Mouse (Mus musculus): ENCODE results near the gene Odf4. TPM values are rescaled to one million over a fixed set of nuclear protein-coding genes. Genes with fewer than 3 reads are reported as not detected.
A peak's percentile ranks its signal among the peaks of the same experiment; 100 is the strongest.
"Not testable (repeated sequence)": the region's sequence is repeated elsewhere in the genome, so short reads cannot be mapped to it uniquely, and the experiment has no call there.

Odf4 gene
- total RNA-seq, 2 experiments from 2014 or later: not detected

DNA sequence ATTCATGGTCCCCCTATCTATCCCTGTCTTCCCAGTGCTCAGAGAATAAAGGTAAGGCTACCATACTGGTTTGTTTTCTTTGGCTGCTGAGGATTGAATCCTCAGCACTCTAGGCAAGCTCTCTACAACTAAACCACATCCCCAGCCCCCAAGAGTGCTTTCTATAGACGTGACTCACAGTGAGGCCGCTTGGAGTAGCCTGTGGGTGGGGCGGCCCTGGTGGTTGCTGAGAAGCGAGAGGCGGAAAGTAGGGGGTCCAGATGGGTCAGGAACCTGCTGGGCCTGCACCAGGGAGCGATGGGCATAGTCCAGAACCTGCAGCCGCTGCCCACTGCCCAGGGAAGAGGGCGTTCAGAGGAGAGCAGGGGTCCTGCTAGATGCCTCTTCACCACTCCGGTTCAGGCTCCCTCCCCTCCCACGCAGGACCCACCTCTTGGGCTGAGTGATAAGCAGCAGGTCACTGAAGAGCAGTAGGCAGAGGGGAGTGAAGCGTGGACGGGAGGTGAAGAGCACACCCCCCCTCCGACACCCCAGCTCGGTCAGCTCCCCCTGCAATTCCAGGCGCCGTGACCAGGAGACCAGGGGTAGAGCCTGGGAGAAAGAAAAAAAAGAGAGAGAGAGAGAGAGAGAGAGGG lies 20.0 kb upstream of the Odf4 start:
- DNase-seq: no peak

GRCm38 (mm10) chr11:68946001-68946400 lies 19.1 kb upstream of the Odf4 start:
- no peak for DNase-seq

DNA sequence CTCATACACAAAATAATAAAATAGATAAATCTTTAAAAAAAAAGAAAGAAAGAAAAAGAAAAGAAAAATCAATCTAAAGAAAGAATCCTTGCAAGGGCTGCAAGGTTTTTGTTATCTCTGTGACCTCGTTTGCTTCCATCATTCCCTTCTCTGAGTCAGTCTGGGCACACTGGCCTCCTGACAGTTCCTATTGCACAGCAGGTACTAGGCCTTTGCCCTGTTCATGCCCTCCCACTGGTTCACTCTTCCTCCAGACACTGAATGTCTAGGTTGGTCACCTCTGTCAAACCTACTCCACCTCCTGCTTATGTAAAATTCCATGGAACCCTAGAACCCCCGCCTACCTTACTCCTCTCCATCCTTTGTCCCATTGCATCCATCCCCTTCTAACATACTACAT lies 18.4 kb upstream of the Odf4 start:
- DNase-seq: no peak

- no peak for DNase-seq
These were observed 15.8 kb upstream of the Odf4 start for GRCm38 (mm10) chr11:68942731-68943130.

DNA sequence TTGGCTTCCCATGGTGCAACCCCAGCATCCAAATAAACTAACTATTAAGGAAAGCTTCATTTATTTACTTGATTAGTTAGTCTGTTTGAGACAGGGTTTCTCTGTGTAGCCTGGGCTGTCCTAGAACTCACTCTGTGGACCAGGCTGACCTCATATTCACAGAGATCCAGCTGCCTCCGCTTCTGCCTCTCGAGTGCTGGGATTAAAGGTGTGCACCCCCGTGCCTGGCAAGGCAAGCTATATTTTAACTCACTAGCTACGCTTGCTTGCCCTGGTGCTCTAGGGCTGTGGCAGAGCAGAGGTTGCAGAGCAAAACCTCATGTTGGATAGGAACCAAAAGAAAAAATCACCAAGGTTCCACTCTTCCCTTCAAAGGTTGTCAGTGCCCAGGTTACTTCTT lies 13.6 kb upstream of the Odf4 start:
- DNase-seq: no peak

- DNase-seq: peak; percentile 83 to 86
These were observed 12.8 kb upstream of the Odf4 start for GRCm38 (mm10) chr11:68939451-68940304.

DNA sequence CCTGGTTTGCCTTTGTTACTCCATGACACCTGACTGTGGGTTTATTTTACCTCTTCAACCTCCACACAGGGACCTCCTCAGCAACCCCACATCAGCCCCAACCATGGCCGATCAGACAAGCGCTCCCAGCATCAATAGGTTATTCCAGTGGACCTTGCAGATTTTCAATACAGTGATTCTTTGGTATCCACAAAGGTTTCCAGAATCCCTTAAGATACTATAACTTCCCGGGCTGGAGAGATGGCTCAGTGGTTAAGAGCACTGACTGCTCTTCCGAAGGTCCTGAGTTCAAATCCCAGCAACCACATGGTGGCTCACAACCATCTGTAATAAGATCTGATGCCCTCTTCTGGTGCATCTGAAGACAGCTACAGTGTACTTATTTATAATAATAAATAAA lies 10.1 kb upstream of the Odf4 start:
- not testable (repeated sequence) for DNase-seq

GRCm38 (mm10) chr11:68933885-68934507 lies 7.1 kb upstream of the Odf4 start:
- DNase-seq: no peak

GRCm38 (mm10) chr11:68929947-68930346 lies 3.1 kb upstream of the Odf4 start:
- DNase-seq: no peak

DNA sequence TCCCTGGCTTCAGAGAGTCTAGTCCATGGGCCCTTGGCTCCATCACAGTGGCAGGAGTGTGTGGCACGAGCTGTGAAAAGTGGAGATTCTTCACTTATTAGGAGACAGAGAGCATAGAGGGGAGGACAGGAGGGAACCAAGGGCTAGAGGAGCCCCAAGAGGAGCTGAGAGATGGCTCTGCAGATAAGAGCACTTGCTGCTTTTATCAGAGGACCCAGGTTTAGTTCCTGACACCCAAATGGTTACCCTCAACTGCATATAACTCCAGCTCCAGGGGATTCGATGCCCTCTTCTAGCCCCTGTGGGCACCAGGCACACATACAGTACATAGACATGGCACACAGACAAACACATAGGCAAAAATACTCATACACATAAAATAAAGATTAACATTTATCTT lies 2.1 kb downstream of the Odf4 start:
- DNase-seq: no peak

DNA sequence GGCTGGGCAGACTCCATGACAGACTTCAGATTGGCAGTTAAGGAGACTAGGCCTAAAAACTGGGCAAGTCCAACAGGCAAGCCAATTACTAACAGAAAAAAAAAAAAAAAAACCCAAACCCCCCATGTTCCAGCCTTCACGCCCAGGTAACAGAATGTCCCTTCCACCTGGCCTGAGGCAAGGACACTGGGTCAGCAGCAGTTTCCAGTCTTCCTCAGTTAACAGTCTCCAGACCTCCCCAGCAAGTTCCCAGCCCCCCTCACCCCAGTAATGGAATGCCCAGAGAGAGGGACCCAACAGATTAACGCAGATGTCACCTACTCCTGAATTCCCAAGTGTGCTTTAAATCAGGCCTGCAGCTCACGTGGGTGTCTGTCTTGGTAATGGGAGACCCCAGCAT lies 3.7 kb downstream of the Odf4 start:
- no peak for DNase-seq

GRCm38 (mm10) chr11:68914566-68914965 lies 12.3 kb downstream of the Odf4 start:
- no peak for DNase-seq

DNA sequence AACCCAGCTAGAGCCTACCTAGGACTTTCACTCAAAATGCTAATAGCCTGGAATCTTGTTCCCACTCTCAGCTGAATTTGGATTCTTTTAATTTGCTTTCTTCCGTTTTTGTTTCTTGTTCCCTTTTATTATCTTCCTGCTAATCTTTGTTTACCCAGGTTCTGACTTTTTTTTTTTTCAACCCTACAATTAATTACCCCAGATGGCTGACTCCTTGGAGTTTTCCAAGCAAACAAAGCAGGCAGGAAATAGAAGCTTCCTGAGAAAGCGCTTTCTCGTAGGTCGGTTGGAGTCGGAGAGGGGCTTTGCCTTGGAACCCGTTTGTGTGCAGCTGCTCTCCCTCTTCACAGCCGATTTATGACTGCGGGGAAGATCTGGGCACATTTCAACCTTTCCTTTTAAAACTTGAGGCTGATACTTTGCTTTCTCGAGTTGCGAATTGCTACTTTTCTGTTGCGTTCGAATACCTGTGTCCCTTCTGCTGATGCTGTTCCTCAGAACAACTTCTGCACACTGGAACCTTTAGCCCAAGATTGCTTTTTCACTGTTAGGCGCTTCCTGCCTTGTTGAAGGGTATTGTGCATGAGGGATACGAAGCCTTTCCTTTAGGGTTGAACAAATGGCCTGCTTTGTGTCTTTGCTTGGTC lies 15.2 kb downstream of the Odf4 start:
- DNase-seq: no peak

GRCm38 (mm10) chr11:68908846-68909503 lies 17.9 kb downstream of the Odf4 start:
- DNase-seq: no peak

GRCm38 (mm10) chr11:68907251-68907650 lies 19.6 kb downstream of the Odf4 start:
- no peak for DNase-seq

GRCm38 (mm10) chr11:68906461-68906790 lies 20.5 kb downstream of the Odf4 start:
- DNase-seq: no peak

DNA sequence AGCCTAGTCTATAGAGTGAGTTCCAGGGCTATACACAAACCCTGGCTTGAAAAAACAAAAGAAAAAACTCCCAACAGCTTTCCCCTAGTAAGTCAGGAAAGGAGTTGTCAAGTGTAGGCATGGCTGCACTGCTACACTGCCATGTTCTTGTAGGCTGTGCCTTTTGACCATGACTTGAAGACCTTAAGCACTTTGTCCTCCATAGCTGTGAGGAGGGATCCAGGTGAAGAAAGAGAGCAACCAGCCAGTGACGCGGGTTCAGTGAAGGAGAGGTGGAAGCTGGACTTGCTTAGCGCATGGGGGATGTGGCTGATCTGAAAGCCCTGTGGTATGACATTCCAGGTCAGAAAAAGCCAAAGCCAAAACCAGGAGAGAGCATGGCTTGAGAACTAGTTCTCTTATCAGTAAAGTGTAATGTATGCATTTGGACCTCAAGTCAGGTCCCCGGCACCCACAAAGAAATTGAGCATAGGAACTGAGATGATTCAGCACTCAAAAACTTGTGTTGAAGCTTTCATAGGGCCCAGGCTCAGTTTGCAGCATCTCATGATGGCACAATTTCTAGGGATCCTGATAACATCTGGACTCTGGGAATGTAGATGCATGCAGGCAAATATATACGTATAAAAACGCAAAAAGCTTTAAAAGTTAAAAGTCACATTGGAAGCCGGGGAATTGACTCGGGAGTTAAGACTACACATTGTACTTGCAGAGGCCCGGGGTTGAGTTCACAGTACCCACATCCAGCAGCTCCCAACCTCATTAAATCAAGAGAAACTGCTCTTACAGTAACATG lies 21.0 kb downstream of the Odf4 start:
- no peak for DNase-seq

DNA sequence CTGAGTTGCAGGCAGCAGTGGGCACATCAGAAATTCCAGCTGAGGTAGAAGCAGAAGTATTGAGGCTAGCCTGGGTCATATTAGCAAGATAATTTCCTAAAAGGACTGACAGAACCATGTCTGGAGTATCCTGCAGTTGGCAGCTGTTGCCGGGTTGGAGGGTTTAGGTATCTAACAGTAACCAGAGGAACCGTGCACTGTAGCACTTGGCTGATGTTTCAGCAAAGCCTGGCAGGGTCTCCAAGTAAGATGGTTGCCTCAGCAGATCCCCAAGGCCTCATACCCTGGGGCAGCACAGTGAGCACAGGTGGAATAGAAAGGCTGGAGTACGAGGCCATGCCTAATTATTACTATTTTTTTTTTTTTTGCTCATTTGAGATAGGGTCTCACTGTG lies 21.7 kb downstream of the Odf4 start:
- no peak for DNase-seq

DNA sequence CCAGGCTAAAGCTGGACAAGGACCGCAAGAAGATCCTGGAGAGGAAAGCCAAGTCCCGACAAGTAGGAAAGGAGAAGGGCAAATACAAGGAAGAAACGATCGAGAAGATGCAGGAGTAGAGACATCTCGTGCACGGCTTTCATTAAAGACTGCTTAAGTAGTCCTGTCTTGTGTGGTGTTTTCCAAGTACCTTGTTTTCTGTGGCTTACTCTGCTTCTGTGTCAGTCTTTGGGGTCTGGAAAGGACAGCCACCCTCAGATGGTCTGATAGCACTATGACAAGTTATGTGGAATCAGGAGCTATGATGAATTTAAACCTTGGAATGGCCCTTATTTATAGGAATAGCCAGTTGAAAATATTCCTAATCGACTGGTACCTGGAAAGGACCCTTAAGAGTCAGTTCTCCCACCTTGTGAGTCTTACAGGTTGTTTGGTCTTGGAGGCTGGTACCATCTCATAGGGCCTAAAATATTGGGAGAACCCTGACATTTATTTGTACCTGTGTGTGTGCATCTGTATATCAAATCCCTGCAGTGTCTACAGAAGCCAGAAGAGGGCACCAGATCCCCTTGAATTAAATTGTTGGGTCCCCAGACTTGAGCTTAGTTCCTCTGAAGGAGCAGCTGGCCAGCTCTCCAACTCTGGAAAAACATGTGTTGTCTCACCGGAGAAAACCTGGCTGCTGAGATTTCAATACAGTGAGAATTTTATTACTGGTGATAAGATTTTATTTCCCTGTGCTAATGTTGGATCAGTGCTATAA lies 22.3 kb downstream of the Odf4 start:
- peak; percentile 26 to 74 for DNase-seq

GRCm38 (mm10) chr11:68903775-68904174 lies 23.1 kb downstream of the Odf4 start:
- DNase-seq: no peak

DNA sequence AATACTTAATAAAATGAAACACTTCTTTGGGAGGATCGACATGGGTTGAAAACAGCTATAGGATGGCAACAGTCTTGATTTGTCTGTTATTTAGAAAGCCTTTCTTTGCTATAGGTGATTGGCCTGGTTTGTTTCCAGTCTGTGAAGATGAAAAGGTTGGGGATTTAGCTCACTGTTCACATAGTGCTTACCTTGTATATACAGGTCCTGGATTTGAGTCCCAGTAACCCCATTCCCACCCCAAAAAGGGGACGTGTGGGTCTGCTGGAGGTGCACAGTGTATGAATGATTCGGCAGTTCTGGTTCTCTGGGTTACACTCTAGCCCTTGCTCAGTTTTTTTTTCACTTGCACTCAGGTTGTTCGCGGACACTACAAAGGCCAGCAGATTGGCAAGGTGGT lies 24.1 kb downstream of the Odf4 start:
- no peak for DNase-seq

Measured in layer of hippocampus, postnatal 36 days (tissue).